Mouse (Mus musculus): ENCODE data around the gene Ly6g6d. TPM values are rescaled to one million over a fixed set of nuclear protein-coding genes. Genes with fewer than 3 reads are reported as not detected.

The Ly6g6d gene
- total and polyA plus RNA-seq, 2 experiments, result 0.67 TPM; not detected in 1

- peaks cover 2% of the 10 kb centered on the region; the same call in 1 of the 2 replicates for H3K27me3 ChIP-seq (ENCODE audit: control insufficient read depth, insufficient read depth, low read length)
- 91% methylated on average over 3 of the region's 3 CpGs for WGBS
Measured at GRCm38 (mm10) chr17:35063466-35063865, 14.4 kb downstream of the Ly6g6d start.

GRCm38 (mm10) chr17:35061299-35061698 lies 16.6 kb downstream of the Ly6g6d start:
- WGBS, result 91% methylated on average over 8 of the region's 8 CpGs

More at GRCm38 (mm10) chr17:35063466-35063865, 14.4 kb downstream of the Ly6g6d start:
- no peak for TF ChIP-seq POLR2A (IDR thresholded peaks at IDR 0.05; ENCODE audit: extremely low read depth, insufficient read depth, low read length)
- TF ChIP-seq CTCF (IDR thresholded peaks at IDR 0.05; ENCODE audit: low read depth, low read length), result no peak
- H3K4me1 ChIP-seq (ENCODE audit: control insufficient read depth, insufficient read depth, low read length), result peaks cover 3% of the 10 kb centered on the region; the same call in 1 of the 2 replicates
- H3K36me3 ChIP-seq (ENCODE audit: control insufficient read depth, insufficient read depth, low read length), result no peaks in the 10 kb centered on the region
- no peak overlapping the region for H3K4me3 ChIP-seq (ENCODE audit: insufficient read depth, low read depth, low read length)
- DNase-seq (ENCODE audit: extremely low read depth, low read depth, low spot score), result no peak
- H3K27ac ChIP-seq (replicated peaks; ENCODE audit: insufficient read depth, low read depth, low read length), result no peak overlapping the region
- no peak overlapping the region for H3K9ac ChIP-seq (ENCODE audit: low read depth, low read length)
- no peaks in the 10 kb centered on the region for H3K79me2 ChIP-seq (ENCODE audit: control insufficient read depth, insufficient read depth, low read length)

DNA sequence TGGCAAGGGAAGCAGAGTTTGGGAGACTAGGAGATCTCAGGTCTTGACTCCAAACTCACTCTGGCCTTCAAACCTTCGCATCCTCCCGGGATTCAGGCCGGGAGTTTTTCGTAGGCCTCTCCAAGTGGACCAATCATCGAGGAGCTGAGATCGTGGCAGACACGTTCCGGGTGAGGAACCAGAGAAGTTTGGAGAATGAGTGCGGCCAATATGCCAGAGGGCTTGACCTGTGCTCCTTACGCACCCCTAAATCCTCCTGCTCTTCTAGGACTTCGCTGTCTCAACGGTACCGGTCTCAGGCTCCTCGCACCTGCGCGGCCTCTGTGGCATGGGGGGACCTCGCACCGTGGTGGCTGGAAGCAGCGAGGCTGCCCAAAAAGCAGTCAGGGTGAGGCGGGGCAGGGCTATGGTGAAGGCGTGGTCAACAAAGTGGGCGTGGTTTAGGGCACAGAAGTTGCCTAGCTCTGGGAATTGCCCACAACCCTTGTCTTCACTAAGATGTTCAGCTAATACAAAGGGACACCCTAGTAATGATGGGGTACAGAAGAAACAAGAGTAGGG lies 17.0 kb downstream of the Ly6g6d start:
- Histone ChIP-seq H3K79me2 (ENCODE audit: control insufficient read depth, insufficient read depth, low read length) (no peaks in the 10 kb centered on the region), H3K4me3 (ENCODE audit: insufficient read depth, low read depth, low read length) (no peak overlapping the region), H3K36me3 (ENCODE audit: control insufficient read depth, insufficient read depth, low read length) (peaks cover 2% of the 10 kb centered on the region; the same call in 1 of the 2 replicates), H3K9ac (ENCODE audit: low read depth, low read length) (no peak overlapping the region), H3K4me1 (ENCODE audit: control insufficient read depth, insufficient read depth, low read length) (peaks cover 3% of the 10 kb centered on the region; the same call in 1 of the 2 replicates), H3K27me3 (ENCODE audit: control insufficient read depth, insufficient read depth, low read length) (no peaks in the 10 kb centered on the region; the same call in 1 of the 2 replicates), H3K27ac (replicated peaks; ENCODE audit: insufficient read depth, low read depth, low read length) (no peak overlapping the region)
- 76% methylated on average over 22 of the region's 22 CpGs for WGBS
- DNase-seq (ENCODE audit: extremely low read depth, low read depth, low spot score), result no peak
- TF ChIP-seq POLR2A (IDR thresholded peaks at IDR 0.05; ENCODE audit: extremely low read depth, insufficient read depth, low read length) (no peak), CTCF (IDR thresholded peaks at IDR 0.05; ENCODE audit: low read depth, low read length) (no peak)

More at GRCm38 (mm10) chr17:35061299-35061698, 16.6 kb downstream of the Ly6g6d start:
- no peak overlapping the region for H3K9ac ChIP-seq (ENCODE audit: low read depth, low read length)
- DNase-seq (ENCODE audit: extremely low read depth, low read depth, low spot score), result no peak
- TF ChIP-seq POLR2A (IDR thresholded peaks at IDR 0.05; ENCODE audit: extremely low read depth, insufficient read depth, low read length), result no peak
- TF ChIP-seq CTCF (IDR thresholded peaks at IDR 0.05; ENCODE audit: low read depth, low read length), result no peak
- H3K36me3 ChIP-seq (ENCODE audit: control insufficient read depth, insufficient read depth, low read length), result peaks cover 2% of the 10 kb centered on the region; the same call in 1 of the 2 replicates
- H3K27ac ChIP-seq (replicated peaks; ENCODE audit: insufficient read depth, low read depth, low read length), result no peak overlapping the region
- H3K79me2 ChIP-seq (ENCODE audit: control insufficient read depth, insufficient read depth, low read length), result no peaks in the 10 kb centered on the region
- peaks cover 3% of the 10 kb centered on the region; the same call in 1 of the 2 replicates for H3K4me1 ChIP-seq (ENCODE audit: control insufficient read depth, insufficient read depth, low read length)
- no peak overlapping the region for H3K4me3 ChIP-seq (ENCODE audit: insufficient read depth, low read depth, low read length)
- H3K27me3 ChIP-seq (ENCODE audit: control insufficient read depth, insufficient read depth, low read length), result peaks cover 2% of the 10 kb centered on the region; the same call in 1 of the 2 replicates

- Histone ChIP-seq H3K27ac (replicated peaks; ENCODE audit: insufficient read depth, low read depth, low read length) (no peak overlapping the region), H3K4me3 (ENCODE audit: insufficient read depth, low read depth, low read length) (peak overlapping the region; percentile 62; the same call in 1 of the 2 replicates), H3K9ac (ENCODE audit: low read depth, low read length) (0 out of 2 replicates have a peak overlapping the region, but pooled peaks have one; percentile 6), H3K79me2 (ENCODE audit: control insufficient read depth, insufficient read depth, low read length) (no peaks in the 10 kb centered on the region), H3K36me3 (ENCODE audit: control insufficient read depth, insufficient read depth, low read length) (peaks cover 5% of the 10 kb centered on the region; the same call in 1 of the 2 replicates), H3K4me1 (ENCODE audit: control insufficient read depth, insufficient read depth, low read length) (peaks cover 3% of the 10 kb centered on the region; the same call in 1 of the 2 replicates), H3K27me3 (ENCODE audit: control insufficient read depth, insufficient read depth, low read length) (no peaks in the 10 kb centered on the region; the same call in 1 of the 2 replicates)
- no peak for DNase-seq (ENCODE audit: extremely low read depth, low read depth, low spot score)
- TF ChIP-seq POLR2A (IDR thresholded peaks at IDR 0.05; ENCODE audit: extremely low read depth, insufficient read depth, low read length), result no peak
- no peak for TF ChIP-seq CTCF (IDR thresholded peaks at IDR 0.05; ENCODE audit: low read depth, low read length)
- WGBS, result 35% methylated on average over 14 of the region's 14 CpGs
Measured at GRCm38 (mm10) chr17:35060071-35060470, 17.8 kb downstream of the Ly6g6d start.

GRCm38 (mm10) chr17:35058911-35059892 lies 18.7 kb downstream of the Ly6g6d start, which contains the start of gene Ddah2:
Ddah2 (plus strand) TSS chr17:35059035.
- Histone ChIP-seq H3K27me3 (ENCODE audit: control insufficient read depth, insufficient read depth, low read length) (no peaks in the 10 kb centered on the region), H3K79me2 (ENCODE audit: control insufficient read depth, insufficient read depth, low read length) (no peaks in the 10 kb centered on the region), H3K9ac (ENCODE audit: low read depth, low read length) (peak within 1 kb of the TSS; percentile 62), H3K36me3 (ENCODE audit: control insufficient read depth, insufficient read depth, low read length) (peaks cover 7% of the 10 kb centered on the region; the same call in 1 of the 2 replicates), H3K4me3 (ENCODE audit: insufficient read depth, low read depth, low read length) (peak within 1 kb of the TSS; percentile 62), H3K27ac (replicated peaks; ENCODE audit: insufficient read depth, low read depth, low read length) (peak within 1 kb of the TSS; percentile 51), H3K4me1 (ENCODE audit: control insufficient read depth, insufficient read depth, low read length) (peaks cover 3% of the 10 kb centered on the region; the same call in 1 of the 2 replicates)
- WGBS, result 3% methylated on average over 57 of the region's 57 CpGs
- DNase-seq (ENCODE audit: extremely low read depth, low read depth, low spot score), result no peak
- TF ChIP-seq POLR2A (IDR thresholded peaks at IDR 0.05; ENCODE audit: extremely low read depth, insufficient read depth, low read length), result 0 out of 2 replicates have a peak, but pooled peaks have one; percentile 20
- TF ChIP-seq CTCF (IDR thresholded peaks at IDR 0.05; ENCODE audit: low read depth, low read length), result peak; percentile 81
